Mouse (Mus musculus): ENCODE data around the gene Thrb. TPM values are rescaled to one million over a fixed set of nuclear protein-coding genes. Genes with fewer than 3 reads are reported as not detected.

Gene Thrb
- total RNA-seq (2021), result 10 to 100 TPM; 23.8 to 26.3 TPM

- DNase-seq (ENCODE audit: low spot score), result no peak
- intact Hi-C loops (cut with DNase I), result loop anchor here (1.0 to 10.0 kb wide), 6 partner anchors 82 to 505 kb away; no protein-coding TSS in a partner anchor
These were observed at the start of gene Thrb for GRCm38 (mm10) chr14:17659686-17660328. Thrb (plus strand) TSS chr14:17660261.

GRCm38 (mm10) chr14:17621671-17622070 lies 38.4 kb upstream of the Thrb start:
- DNase-seq (ENCODE audit: low spot score), result no peak
- intact Hi-C loops (cut with DNase I), result no loop called here

GRCm38 (mm10) chr14:17623936-17624335 lies 36.1 kb upstream of the Thrb start:
- intact Hi-C loops (cut with DNase I), result no loop called here
- DNase-seq (ENCODE audit: low spot score), result no peak

- intact Hi-C loops (cut with DNase I), result no loop called here
- no peak for DNase-seq (ENCODE audit: low spot score)
These were observed 30.8 kb upstream of the Thrb start for GRCm38 (mm10) chr14:17629215-17629614.

GRCm38 (mm10) chr14:17632887-17633522 lies 27.1 kb upstream of the Thrb start:
- peak; percentile 58 for DNase-seq (ENCODE audit: low spot score)
- intact Hi-C loops (cut with DNase I), result no loop called here

- DNase-seq (ENCODE audit: low spot score), result no peak
- intact Hi-C loops (cut with DNase I), result no loop called here
These were observed 23.1 kb upstream of the Thrb start for GRCm38 (mm10) chr14:17636971-17637370.

GRCm38 (mm10) chr14:17641770-17642169 lies 18.3 kb upstream of the Thrb start:
- intact Hi-C loops (cut with DNase I), result no loop called here
- DNase-seq (ENCODE audit: low spot score), result no peak

GRCm38 (mm10) chr14:17655084-17655483 lies 5.0 kb upstream of the Thrb start:
- intact Hi-C loops (cut with DNase I), result loop anchor here (5.0 to 10.0 kb wide), 3 partner anchors 247 to 510 kb away; no protein-coding TSS in a partner anchor
- DNase-seq (ENCODE audit: low spot score), result no peak

GRCm38 (mm10) chr14:17659031-17659430 lies 1.0 kb upstream of the Thrb start:
- intact Hi-C loops (cut with DNase I), result loop anchor here (1.0 to 10.0 kb wide), 4 partner anchors 243 to 506 kb away; no protein-coding TSS in a partner anchor
- DNase-seq (ENCODE audit: low spot score), result peak; percentile 61

- intact Hi-C loops (cut with DNase I), result loop anchor here (5.0 to 10.0 kb wide), 2 partner anchors 82 to 124 kb away; no protein-coding TSS in a partner anchor
- peak; percentile 72 for DNase-seq (ENCODE audit: low spot score)
These were observed 453 bp downstream of the Thrb start for GRCm38 (mm10) chr14:17660329-17661099.

- no peak for DNase-seq (ENCODE audit: low spot score)
- intact Hi-C loops (cut with DNase I), result loop anchor here (5.0 to 10.0 kb wide), 2 partner anchors 81 to 124 kb away; no protein-coding TSS in a partner anchor
These were observed 1.1 kb downstream of the Thrb start for GRCm38 (mm10) chr14:17661100-17661521.

GRCm38 (mm10) chr14:17662087-17662486 lies 2.0 kb downstream of the Thrb start:
- no peak for DNase-seq (ENCODE audit: low spot score)
- intact Hi-C loops (cut with DNase I), result loop anchor here (5.0 to 10.0 kb wide), 2 partner anchors 80 to 123 kb away; no protein-coding TSS in a partner anchor

GRCm38 (mm10) chr14:17674335-17674734 lies 14.3 kb downstream of the Thrb start:
- no peak for DNase-seq (ENCODE audit: low spot score)
- intact Hi-C loops (cut with DNase I), result no loop called here

- intact Hi-C loops (cut with DNase I), result no loop called here
These were observed 15.2 kb downstream of the Thrb start for GRCm38 (mm10) chr14:17675214-17675613.

GRCm38 (mm10) chr14:17681479-17681878 lies 21.4 kb downstream of the Thrb start:
- no peak for DNase-seq (ENCODE audit: low spot score)
- intact Hi-C loops (cut with DNase I), result no loop called here

More at GRCm38 (mm10) chr14:17675214-17675613, 15.2 kb downstream of the Thrb start:
- DNase-seq (ENCODE audit: low spot score), result no peak

- intact Hi-C loops (cut with DNase I), result no loop called here
These were observed 24.8 kb downstream of the Thrb start for GRCm38 (mm10) chr14:17684881-17685280.

GRCm38 (mm10) chr14:17685491-17685890 lies 25.4 kb downstream of the Thrb start:
- no peak for DNase-seq (ENCODE audit: low spot score)
- intact Hi-C loops (cut with DNase I), result no loop called here

More at GRCm38 (mm10) chr14:17684881-17685280, 24.8 kb downstream of the Thrb start:
- no peak for DNase-seq (ENCODE audit: low spot score)

- no peak for DNase-seq (ENCODE audit: low spot score)
- intact Hi-C loops (cut with DNase I), result no loop called here
These were observed 26.9 kb downstream of the Thrb start for GRCm38 (mm10) chr14:17686939-17687338.

- intact Hi-C loops (cut with DNase I), result no loop called here
- no peak for DNase-seq (ENCODE audit: low spot score)
These were observed 31.2 kb downstream of the Thrb start for GRCm38 (mm10) chr14:17691246-17691645.

- no peak for DNase-seq (ENCODE audit: low spot score)
- intact Hi-C loops (cut with DNase I), result no loop called here
These were observed 35.5 kb downstream of the Thrb start for GRCm38 (mm10) chr14:17695526-17695925.

Data from heart, postnatal 25 days (tissue).